Mouse (Mus musculus) neural tube, embryonic 11.5 days (tissue): Measurements from ENCODE around the gene Frg2f1. TPM values are rescaled to one million over a fixed set of nuclear protein-coding genes. Genes with fewer than 3 reads are reported as not detected.

Experiments
- ATAC-seq: fragments of 200-750 bp; cut with Nextera tagmentation; 2 replicates; pipeline ENCODE4 v1.8.0; 2017; ENCODE audit warnings: moderate number of reproducible peaks, mild to moderate bottlenecking, moderate TSS enrichment, moderate library complexity; ENCODE audit not compliant: insufficient read depth, low FRiP score, low TSS enrichment
- DNase-seq: peaks from one replicate; pipeline ENCODE4 v3.0.0-alpha.2; 2015; ENCODE audit warnings: low spot score
- H3K27ac ChIP-seq: fragments of 300-500 bp; sonication (generic); 2 replicates; pipeline ENCODE4 v1.5.1; 2014; ENCODE audit warnings: low read depth, mild to moderate bottlenecking, low read length
- H3K27me3 ChIP-seq: fragments of 300-500 bp; sonication (generic); 2 replicates; pipeline ENCODE4 v1.6.1; 2014; ENCODE audit warnings: mild to moderate bottlenecking, low read length, mixed read lengths; ENCODE audit not compliant: control insufficient read depth, insufficient read depth
- H3K36me3 ChIP-seq: fragments of 300-500 bp; sonication (generic); 2 replicates; pipeline ENCODE4 v1.6.1; 2014; ENCODE audit warnings: mild to moderate bottlenecking, low read length, moderate library complexity, mixed read lengths; ENCODE audit not compliant: control insufficient read depth, insufficient read depth
- H3K4me1 ChIP-seq: fragments of 300-500 bp; sonication (generic); 2 replicates; pipeline ENCODE4 v1.6.1; 2014; ENCODE audit warnings: low read length, mixed read lengths; ENCODE audit not compliant: control insufficient read depth, insufficient read depth
- H3K4me2 ChIP-seq: fragments of 300-500 bp; sonication (generic); 2 replicates; pipeline ENCODE4 v1.6.1; 2014; ENCODE audit warnings: low read depth, mild to moderate bottlenecking, moderate library complexity
- H3K4me3 ChIP-seq: fragments of 300-500 bp; sonication (generic); 2 replicates; pipeline ENCODE4 v1.5.1; 2014; ENCODE audit warnings: low read depth, low read length
- H3K9ac ChIP-seq: fragments of 300-500 bp; sonication (generic); 2 replicates; pipeline ENCODE4 v1.6.1; 2014; ENCODE audit warnings: mild to moderate bottlenecking, low read length
- H3K9me3 ChIP-seq: fragments of 300-500 bp; sonication (generic); 2 replicates; pipeline ENCODE4 v1.6.1; 2016; ENCODE audit warnings: low read length; ENCODE audit not compliant: control insufficient read depth
- whole genome bisulfite sequencing: fragments of 180-500 bp; shearing (Covaris S2); extraction: QIAGEN DNeasy Blood & Tissue Kit; methylation state at CpG from one replicate; pipeline ENCODE4 v1.1.7; 2014; 5-methylcytosine and 5-hydroxymethylcytosine counted together
- polyA plus RNA-seq: library from polyadenylated mRNA; unstranded; fragments of >200 nt; fragmentation: Nextera tagmentation; extraction: Ambion mirVana; gene quantifications from 2 replicates; pipeline ENCODE4 v1.2.1, GENCODE M21; 2014

Frg2f1 gene
- polyA plus RNA-seq, 1 experiment from 2014 or later = 2.3 TPM

GRCm38 (mm10) chr4:119523575-119523974 is 15.8 kb downstream of the Frg2f1 start:
- Histone ChIP-seq H3K4me1 (no peaks in the 10 kb centered on the region), H3K4me3 (no peak overlapping the region), H3K9ac (no peak overlapping the region), H3K36me3 (no peaks in the 10 kb centered on the region), H3K27me3 (no peaks in the 10 kb centered on the region), H3K9me3 (no peaks in the 10 kb centered on the region), H3K4me2 (no peak overlapping the region), H3K27ac (no peak overlapping the region)
- no peak for ATAC-seq
- DNase-seq = no peak
- WGBS = 87% methylated on average over 4 of the region's 4 CpGs

- no peak overlapping the region for H3K4me3 ChIP-seq
- no peak overlapping the region for H3K27ac ChIP-seq
- ATAC-seq (no peak), DNase-seq (no peak)
- no peaks in the 10 kb centered on the region for H3K9me3 ChIP-seq
- H3K36me3 ChIP-seq = no peaks in the 10 kb centered on the region
- no peaks in the 10 kb centered on the region for H3K4me1 ChIP-seq
- WGBS = 64% methylated on average over 3 of the region's 3 CpGs
- H3K9ac ChIP-seq = no peak overlapping the region
- H3K4me2 ChIP-seq = no peak overlapping the region
- H3K27me3 ChIP-seq = no peaks in the 10 kb centered on the region
Measured at GRCm38 (mm10) chr4:119512731-119513141, 26.6 kb downstream of the Frg2f1 start.

- no peaks in the 10 kb centered on the region for H3K27me3 ChIP-seq
- 68% methylated on average over 2 of the region's 2 CpGs for WGBS
- ATAC-seq = no peak
Measured at GRCm38 (mm10) chr4:119511591-119511990, 27.7 kb downstream of the Frg2f1 start.

GRCm38 (mm10) chr4:119498319-119498848 is 40.9 kb downstream of the Frg2f1 start:
- WGBS = 54% methylated on average over 5 of the region's 5 CpGs
- H3K4me1 ChIP-seq = no peaks in the 10 kb centered on the region
- no peaks in the 10 kb centered on the region for H3K36me3 ChIP-seq
- no peak overlapping the region for H3K27ac ChIP-seq
- no peaks in the 10 kb centered on the region for H3K27me3 ChIP-seq
- no peak overlapping the region for H3K9ac ChIP-seq
- no peak overlapping the region for H3K4me2 ChIP-seq
- no peak overlapping the region for H3K4me3 ChIP-seq
- no peaks in the 10 kb centered on the region for H3K9me3 ChIP-seq
- ATAC-seq (no peak), DNase-seq (no peak)

More at GRCm38 (mm10) chr4:119511591-119511990, 27.7 kb downstream of the Frg2f1 start:
- no peak for DNase-seq
- Histone ChIP-seq H3K4me1 (no peaks in the 10 kb centered on the region), H3K9ac (no peak overlapping the region), H3K36me3 (no peaks in the 10 kb centered on the region), H3K9me3 (no peaks in the 10 kb centered on the region), H3K27ac (no peak overlapping the region), H3K4me3 (no peak overlapping the region), H3K4me2 (no peak overlapping the region)

GRCm38 (mm10) chr4:119492933-119493327 is 46.4 kb downstream of the Frg2f1 start:
- DNase-seq (no peak), ATAC-seq (peak; percentile 43; the same call in 1 of the 2 replicates)
- 33% methylated on average over 10 of the region's 10 CpGs for WGBS
- H3K27ac ChIP-seq = peak overlapping the region; percentile 49; the same call in 1 of the 2 replicates
- peak overlapping the region; percentile 52 for H3K4me3 ChIP-seq
- H3K36me3 ChIP-seq = no peaks in the 10 kb centered on the region
- no peaks in the 10 kb centered on the region for H3K27me3 ChIP-seq
- no peaks in the 10 kb centered on the region for H3K9me3 ChIP-seq
- H3K4me2 ChIP-seq = peak overlapping the region; percentile 78
- no peaks in the 10 kb centered on the region for H3K4me1 ChIP-seq
- H3K9ac ChIP-seq = peak overlapping the region; percentile 58

GRCm38 (mm10) chr4:119492291-119492932 is 46.9 kb downstream of the Frg2f1 start, which contains the start of gene Rimkla:
Gene Rimkla (minus strand): TSS chr4:119492628.
- ATAC-seq = peak; percentile 93
- H3K27ac ChIP-seq = peak within 1 kb of the TSS; percentile 56; the same call in 1 of the 2 replicates
- H3K9ac ChIP-seq = peak within 1 kb of the TSS; percentile 58
- peak within 1 kb of the TSS; percentile 52 for H3K4me3 ChIP-seq
- 0% methylated on average over 72 of the region's 77 CpGs for WGBS
- H3K27me3 ChIP-seq = no peaks in the 10 kb centered on the region
- DNase-seq = peak; percentile 82
- H3K4me1 ChIP-seq = no peaks in the 10 kb centered on the region
- peak within 1 kb of the TSS; percentile 78 for H3K4me2 ChIP-seq
- no peaks in the 10 kb centered on the region for H3K9me3 ChIP-seq
- H3K36me3 ChIP-seq = no peaks in the 10 kb centered on the region

- Histone ChIP-seq H3K4me3 (no peak overlapping the region), H3K36me3 (no peaks in the 10 kb centered on the region), H3K27ac (no peak overlapping the region), H3K4me2 (no peak overlapping the region), H3K27me3 (no peaks in the 10 kb centered on the region), H3K4me1 (no peaks in the 10 kb centered on the region), H3K9me3 (no peaks in the 10 kb centered on the region), H3K9ac (no peak overlapping the region)
- no peak for ATAC-seq
- DNase-seq = peak; percentile 21
- 77% methylated on average over 3 of the region's 3 CpGs for WGBS
Measured at GRCm38 (mm10) chr4:119490806-119491205, 48.5 kb downstream of the Frg2f1 start.

- H3K4me1 ChIP-seq = no peaks in the 10 kb centered on the region
- H3K27me3 ChIP-seq = no peaks in the 10 kb centered on the region
- no peak overlapping the region for H3K4me3 ChIP-seq
- no peak overlapping the region for H3K27ac ChIP-seq
- 91% methylated on average over 10 of the region's 10 CpGs for WGBS
- no peaks in the 10 kb centered on the region for H3K9me3 ChIP-seq
- DNase-seq (no peak), ATAC-seq (no peak)
- no peak overlapping the region for H3K4me2 ChIP-seq
- H3K9ac ChIP-seq = no peak overlapping the region
- H3K36me3 ChIP-seq = no peaks in the 10 kb centered on the region
Measured at GRCm38 (mm10) chr4:119489666-119490065, 49.7 kb downstream of the Frg2f1 start.

GRCm38 (mm10) chr4:119484882-119485281 is 54.4 kb downstream of the Frg2f1 start:
- Histone ChIP-seq H3K4me1 (no peaks in the 10 kb centered on the region), H3K36me3 (no peaks in the 10 kb centered on the region), H3K9me3 (no peaks in the 10 kb centered on the region), H3K4me3 (no peak overlapping the region), H3K27me3 (no peaks in the 10 kb centered on the region), H3K9ac (no peak overlapping the region), H3K27ac (no peak overlapping the region), H3K4me2 (no peak overlapping the region)
- DNase-seq = no peak
- WGBS = 80% methylated on average over 7 of the region's 7 CpGs
- ATAC-seq = no peak
